Mouse (Mus musculus) liver, adult 2 months (tissue): Measurements from ENCODE around the gene Zfp740.

Experiments used
- CTCF ChIP-seq: fragments of 200-500 bp; IDR thresholded peaks from 2 replicates; pipeline ENCODE4 v1.5.1; 2011; ENCODE audit warnings: low read depth, low read length, control low read depth
- POLR2A ChIP-seq: fragments of 200-500 bp; IDR thresholded peaks from 2 replicates; pipeline ENCODE4 v1.6.1; 2011; ENCODE audit warnings: low read length, control low read depth; ENCODE audit not compliant: insufficient read depth; ENCODE audit errors: extremely low read depth

- TF ChIP-seq POLR2A (no peak), CTCF (no peak)
Observed at GRCm38 (mm10) chr15:102191699-102192098, 11.3 kb upstream of the Zfp740 start.
